Mouse (Mus musculus) CH12.LX (cell line): ENCODE results near the gene Gm28729.

Experiments
- CHD1 ChIP-seq: IDR thresholded peaks from 2 replicates; pipeline ENCODE4 v1.6.1; 2012; ENCODE audit warnings: low read depth, low read length, improper control_type of control experiment, inconsistent platforms
- CTCF ChIP-seq, 2 experiments: IDR thresholded peaks in 1 of 2; conservative IDR thresholded peaks in 1 of 2; 2 replicates each; pipeline ENCODE4 v1.5.1; 2011 to 2012; ENCODE audit warnings: low read depth in 2 of 2, low read length in 2 of 2, improper control_type of control experiment in 1 of 2, inconsistent platforms in 1 of 2, mild to moderate bottlenecking in 1 of 2, moderate library complexity in 1 of 2
- EP300 ChIP-seq: IDR thresholded peaks from 2 replicates; pipeline ENCODE4 v1.6.1; 2011; ENCODE audit warnings: low read length, improper control_type of control experiment
- GABPA ChIP-seq: IDR thresholded peaks from 2 replicates; pipeline ENCODE4 v1.6.1; 2012; ENCODE audit warnings: low read depth, low read length, improper control_type of control experiment, inconsistent platforms; ENCODE audit not compliant: insufficient replicate concordance
- POLR2A ChIP-seq: IDR thresholded peaks from 2 replicates; pipeline ENCODE4 v1.6.1; 2011; ENCODE audit warnings: low read depth, mild to moderate bottlenecking, improper control_type of control experiment, low read length
- POLR2AphosphoS2 ChIP-seq: IDR thresholded peaks from 2 replicates; pipeline ENCODE4 v1.6.1; 2011; ENCODE audit warnings: low read depth, low read length, improper control_type of control experiment
- TBP ChIP-seq: conservative IDR thresholded peaks from 2 replicates; pipeline ENCODE4 v1.6.1; 2011; ENCODE audit warnings: low read depth, low read length, improper control_type of control experiment
- UBTF ChIP-seq: IDR thresholded peaks from 2 replicates; pipeline ENCODE4 v1.6.1; 2012; ENCODE audit warnings: low read depth, mild to moderate bottlenecking, inconsistent platforms, low read length, improper control_type of control experiment, moderate library complexity
- ZKSCAN1 ChIP-seq: IDR thresholded peaks from 2 replicates; pipeline ENCODE4 v1.6.1; 2012; ENCODE audit warnings: low read depth, inconsistent platforms, low read length, improper control_type of control experiment, borderline replicate concordance
- ZNF384 ChIP-seq: IDR thresholded peaks from 2 replicates; pipeline ENCODE4 v1.6.1; 2012; ENCODE audit warnings: low read depth, low read length, improper control_type of control experiment, inconsistent platforms

DNA sequence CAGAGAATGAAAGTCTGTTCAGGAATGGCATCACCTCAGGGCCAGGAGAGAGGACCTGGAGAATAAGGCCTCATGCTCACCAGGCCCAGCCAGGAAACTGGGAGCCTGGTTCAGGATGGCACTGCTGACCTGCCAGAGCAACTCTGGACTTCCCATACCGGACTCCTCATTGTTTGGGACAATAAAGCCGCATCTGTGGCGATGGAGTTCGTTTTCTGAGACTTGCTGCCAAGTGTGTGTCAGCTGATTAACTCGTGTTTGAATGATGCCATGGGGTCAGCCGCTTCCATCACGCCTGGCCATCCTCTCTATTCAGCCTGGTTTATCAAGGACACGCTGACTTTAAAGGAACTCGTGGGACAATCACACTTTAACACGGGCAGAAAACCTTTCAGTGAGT, 61.4 kb downstream of the Gm28729 start:
- no peak for TF ChIP-seq GABPA
- TF ChIP-seq EP300, result no peak
- TF ChIP-seq POLR2A, result no peak
- no peak for TF ChIP-seq CTCF (conservative IDR thresholded peaks at IDR 0.05 in 1 of 2, IDR thresholded peaks at IDR 0.05 in 1 of 2; ENCODE audit: low read depth in 2 of 2, low read length in 2 of 2)
- TF ChIP-seq ZNF384, result no peak
- no peak for TF ChIP-seq POLR2AphosphoS2
- TF ChIP-seq UBTF, result no peak
- TF ChIP-seq CHD1, result no peak
- no peak for TF ChIP-seq TBP
- TF ChIP-seq ZKSCAN1, result no peak
